Mouse (Mus musculus): ENCODE results near the gene 5530400C23Rik. TPM values are rescaled to one million over a fixed set of nuclear protein-coding genes. Genes with fewer than 3 reads are reported as not detected.
"Not testable (repeated sequence)": the region's sequence is repeated elsewhere in the genome, so short reads cannot be mapped to it uniquely, and the experiment has no call there.

5530400C23Rik gene
- not detected in 2 replicates for total RNA-seq (2017)

GRCm38 (mm10) chr6:133291916-133292315 lies at the start of gene 5530400C23Rik:
Gene 5530400C23Rik (plus strand): TSS chr6:133292216.
- ATAC-seq (replicated peaks in 1 of 2; ENCODE audit: insufficient read depth in 1 of 2, low FRiP score in 2 of 2, low TSS enrichment in 1 of 2, low read depth in 1 of 2, poor library complexity in 2 of 2, severe bottlenecking in 2 of 2): not testable (repeated sequence)

- ATAC-seq (replicated peaks in 1 of 2; ENCODE audit: insufficient read depth in 1 of 2, low FRiP score in 2 of 2, low TSS enrichment in 1 of 2, low read depth in 1 of 2, poor library complexity in 2 of 2, severe bottlenecking in 2 of 2): no peak
Observed at GRCm38 (mm10) chr6:133305952-133306715, 14.1 kb downstream of the 5530400C23Rik start.

- not testable (repeated sequence) for ATAC-seq (replicated peaks in 1 of 2; ENCODE audit: insufficient read depth in 1 of 2, low FRiP score in 2 of 2, low TSS enrichment in 1 of 2, low read depth in 1 of 2, poor library complexity in 2 of 2, severe bottlenecking in 2 of 2)
Observed at GRCm38 (mm10) chr6:133313896-133314295, 21.9 kb downstream of the 5530400C23Rik start.

- ATAC-seq (replicated peaks in 1 of 2; ENCODE audit: insufficient read depth in 1 of 2, low FRiP score in 2 of 2, low TSS enrichment in 1 of 2, low read depth in 1 of 2, poor library complexity in 2 of 2, severe bottlenecking in 2 of 2): no peak
Observed at GRCm38 (mm10) chr6:133338535-133338934, 46.5 kb downstream of the 5530400C23Rik start.

GRCm38 (mm10) chr6:133341731-133342130 lies 49.7 kb downstream of the 5530400C23Rik start:
- not testable (repeated sequence) for ATAC-seq (replicated peaks in 1 of 2; ENCODE audit: insufficient read depth in 1 of 2, low FRiP score in 2 of 2, low TSS enrichment in 1 of 2, low read depth in 1 of 2, poor library complexity in 2 of 2, severe bottlenecking in 2 of 2)

Other genes with a start within 250 kb of the 5530400C23Rik start
- not detected in 2 replicates for gene Tas2r140, start 236.4 kb upstream of the 5530400C23Rik start, total RNA-seq (2017)
- 119 and 149 TPM in 2 replicates for gene Smim10l1, start 187.3 kb upstream of the 5530400C23Rik start, total RNA-seq (2017)